Mouse (Mus musculus): ENCODE measurements around the gene Gm10718. TPM values are rescaled to one million over a fixed set of nuclear protein-coding genes. Genes with fewer than 3 reads are reported as not detected.
A peak's percentile ranks its signal among the peaks of the same experiment; 100 is the strongest.
"Not testable (repeated sequence)": the region's sequence is repeated elsewhere in the genome, so short reads cannot be mapped to it uniquely, and the experiment has no call there.

Gm10718 gene
- polyA plus RNA-seq, 1 experiment from 2014 or later = 0.31 TPM

DNA sequence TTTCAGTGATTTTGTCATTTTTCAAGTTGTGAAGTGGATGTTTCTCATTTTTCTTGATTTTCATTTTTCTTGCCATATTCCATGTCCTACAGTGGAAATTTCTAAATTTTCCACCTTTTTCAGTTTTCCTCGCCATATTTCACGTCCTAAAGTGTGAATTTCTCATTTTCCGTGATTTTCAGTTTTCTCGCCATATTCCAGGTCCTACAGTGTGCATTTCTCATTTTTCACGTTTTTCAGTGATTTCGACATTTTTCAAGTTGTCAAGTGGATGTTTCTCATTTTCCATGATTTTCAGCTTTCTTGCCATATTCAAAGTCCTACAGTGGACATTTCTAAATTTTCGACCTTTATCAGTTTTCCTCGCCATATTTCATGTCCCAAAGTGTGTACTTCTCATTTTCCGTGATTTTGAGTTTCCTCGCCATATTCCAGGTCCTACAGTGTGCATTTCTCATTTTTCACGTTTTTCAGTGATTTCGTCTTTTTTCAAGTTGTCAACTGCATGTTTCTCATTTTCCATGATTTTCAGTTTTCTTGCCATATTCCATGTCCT, 1.6 kb downstream of the Gm10718 start, which contains the start of gene Gm10717:
Gene Gm10717 (plus strand): TSS at position 506 of the 556 bp plus-strand sequence.
- not testable (repeated sequence) for H3K4me3 ChIP-seq (ENCODE audit: low read depth, low read length); H3K27ac ChIP-seq (ENCODE audit: low read depth); H3K27me3 ChIP-seq (ENCODE audit: insufficient read depth, low read length); H3K4me2 ChIP-seq (ENCODE audit: low read depth, low read length); H3K36me3 ChIP-seq (replicated peaks; ENCODE audit: insufficient read depth, low read length); H3K9ac ChIP-seq (replicated peaks); H3K9me3 ChIP-seq (ENCODE audit: low read length); ATAC-seq; H3K4me1 ChIP-seq (ENCODE audit: insufficient read depth); DNase-seq
- WGBS (ENCODE audit: insufficient replicate concordance) = 69% methylated on average over 12 of the region's 12 CpGs

DNA sequence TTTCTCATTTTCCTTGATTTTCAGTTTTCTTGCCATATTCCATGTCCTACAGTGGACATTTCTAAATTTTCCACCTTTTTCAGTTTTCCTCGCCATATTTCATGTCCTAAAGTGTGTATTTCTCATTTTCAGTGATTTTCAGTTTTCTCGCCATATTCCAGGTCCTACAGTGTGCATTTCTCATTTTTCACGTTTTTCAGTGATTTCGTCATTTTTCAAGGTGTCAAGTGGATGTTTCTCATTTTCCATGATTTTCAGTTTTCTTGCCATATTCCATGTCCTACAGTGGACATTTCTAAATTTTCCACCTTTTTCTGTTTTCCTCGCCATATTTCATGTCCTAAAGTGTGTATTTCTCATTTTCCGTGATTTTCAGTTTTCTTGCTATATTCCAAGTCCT, 2.3 kb downstream of the Gm10718 start:
- not testable (repeated sequence) for H3K36me3 ChIP-seq (replicated peaks; ENCODE audit: insufficient read depth, low read length); H3K27me3 ChIP-seq (ENCODE audit: insufficient read depth, low read length); H3K9me3 ChIP-seq (ENCODE audit: low read length); H3K9ac ChIP-seq (replicated peaks); H3K4me2 ChIP-seq (ENCODE audit: low read depth, low read length); H3K4me1 ChIP-seq (ENCODE audit: insufficient read depth); H3K4me3 ChIP-seq (ENCODE audit: low read depth, low read length); ATAC-seq; H3K27ac ChIP-seq (ENCODE audit: low read depth); DNase-seq
- 61% methylated on average over 4 of the region's 6 CpGs for WGBS (ENCODE audit: insufficient replicate concordance)

DNA sequence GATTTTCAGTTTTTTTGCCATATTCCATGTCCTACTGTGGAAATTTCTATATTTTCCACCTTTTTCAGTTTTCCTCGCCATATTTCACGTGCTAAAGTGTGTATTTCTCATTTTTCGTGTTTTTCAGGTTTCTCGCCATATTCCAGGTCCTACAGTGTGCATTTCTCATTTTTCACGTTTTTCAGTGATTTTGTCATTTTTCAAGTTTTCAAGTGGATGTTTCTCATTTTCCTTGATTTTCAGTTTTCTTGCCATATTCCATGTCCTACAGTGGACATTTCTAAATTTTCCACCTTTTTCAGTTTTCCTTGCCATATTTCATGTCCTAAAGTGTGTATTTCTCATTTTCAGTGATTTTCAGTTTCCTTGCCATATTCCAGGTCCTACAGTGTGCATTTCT, 2.8 kb downstream of the Gm10718 start:
- not testable (repeated sequence) for H3K9ac ChIP-seq (replicated peaks); H3K27ac ChIP-seq (ENCODE audit: low read depth); H3K4me2 ChIP-seq (ENCODE audit: low read depth, low read length); ATAC-seq; H3K9me3 ChIP-seq (ENCODE audit: low read length); H3K27me3 ChIP-seq (ENCODE audit: insufficient read depth, low read length); DNase-seq; H3K4me3 ChIP-seq (ENCODE audit: low read depth, low read length); H3K36me3 ChIP-seq (replicated peaks; ENCODE audit: insufficient read depth, low read length); H3K4me1 ChIP-seq (ENCODE audit: insufficient read depth)
- WGBS (ENCODE audit: insufficient replicate concordance) = 61% methylated on average over 5 of the region's 5 CpGs

DNA sequence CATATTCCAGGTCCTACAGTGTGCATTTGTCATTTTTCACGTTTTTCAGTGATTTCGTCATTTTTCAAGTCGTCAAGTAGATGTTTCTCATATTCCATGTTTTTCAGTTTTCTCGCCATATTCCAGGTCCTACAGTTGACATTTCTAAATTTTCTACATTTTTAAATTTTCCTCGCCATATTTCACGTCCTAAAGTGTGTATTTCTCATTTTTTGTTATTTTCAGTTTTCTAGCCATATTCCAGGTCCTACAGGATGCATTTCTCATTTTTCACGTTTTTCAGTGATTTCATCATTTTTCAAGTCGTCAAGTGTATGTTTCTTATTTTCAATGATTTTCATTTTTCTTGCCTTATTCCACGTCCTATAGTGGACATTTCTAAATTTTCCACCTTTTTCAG, 3.4 kb downstream of the Gm10718 start:
- not testable (repeated sequence) for H3K4me1 ChIP-seq (ENCODE audit: insufficient read depth); DNase-seq; H3K4me2 ChIP-seq (ENCODE audit: low read depth, low read length); H3K9ac ChIP-seq (replicated peaks); H3K4me3 ChIP-seq (ENCODE audit: low read depth, low read length); H3K9me3 ChIP-seq (ENCODE audit: low read length); H3K27ac ChIP-seq (ENCODE audit: low read depth); H3K27me3 ChIP-seq (ENCODE audit: insufficient read depth, low read length); ATAC-seq; H3K36me3 ChIP-seq (replicated peaks; ENCODE audit: insufficient read depth, low read length)
- WGBS (ENCODE audit: insufficient replicate concordance) = 64% methylated on average over 9 of the region's 9 CpGs

DNA sequence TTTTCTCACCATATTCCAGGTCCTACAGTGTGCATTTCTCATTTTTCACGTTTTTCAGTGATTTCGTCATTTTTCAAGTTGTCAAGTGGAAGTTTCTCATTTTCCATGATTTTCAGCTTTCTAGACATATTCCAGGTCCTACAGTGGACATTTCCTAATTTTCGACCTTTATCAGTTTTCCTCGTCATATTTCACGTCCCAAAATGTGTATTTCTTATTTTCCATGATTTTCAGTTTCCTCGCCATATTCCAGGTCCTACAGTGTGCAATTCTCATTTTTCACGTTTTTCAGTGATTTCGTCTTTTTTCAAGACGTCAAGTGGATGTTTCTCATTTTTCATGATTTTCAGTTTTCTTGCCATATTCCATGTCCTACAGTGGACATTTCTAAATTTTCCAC, 3.9 kb downstream of the Gm10718 start:
- H3K9me3 ChIP-seq (ENCODE audit: low read length); ATAC-seq; H3K4me1 ChIP-seq (ENCODE audit: insufficient read depth); H3K36me3 ChIP-seq (replicated peaks; ENCODE audit: insufficient read depth, low read length); H3K4me3 ChIP-seq (ENCODE audit: low read depth, low read length); H3K27ac ChIP-seq (ENCODE audit: low read depth); H3K9ac ChIP-seq (replicated peaks); H3K4me2 ChIP-seq (ENCODE audit: low read depth, low read length); H3K27me3 ChIP-seq (ENCODE audit: insufficient read depth, low read length): not testable (repeated sequence)
- DNase-seq = peak; percentile 27
- WGBS (ENCODE audit: insufficient replicate concordance) = 70% methylated on average over 9 of the region's 9 CpGs

DNA sequence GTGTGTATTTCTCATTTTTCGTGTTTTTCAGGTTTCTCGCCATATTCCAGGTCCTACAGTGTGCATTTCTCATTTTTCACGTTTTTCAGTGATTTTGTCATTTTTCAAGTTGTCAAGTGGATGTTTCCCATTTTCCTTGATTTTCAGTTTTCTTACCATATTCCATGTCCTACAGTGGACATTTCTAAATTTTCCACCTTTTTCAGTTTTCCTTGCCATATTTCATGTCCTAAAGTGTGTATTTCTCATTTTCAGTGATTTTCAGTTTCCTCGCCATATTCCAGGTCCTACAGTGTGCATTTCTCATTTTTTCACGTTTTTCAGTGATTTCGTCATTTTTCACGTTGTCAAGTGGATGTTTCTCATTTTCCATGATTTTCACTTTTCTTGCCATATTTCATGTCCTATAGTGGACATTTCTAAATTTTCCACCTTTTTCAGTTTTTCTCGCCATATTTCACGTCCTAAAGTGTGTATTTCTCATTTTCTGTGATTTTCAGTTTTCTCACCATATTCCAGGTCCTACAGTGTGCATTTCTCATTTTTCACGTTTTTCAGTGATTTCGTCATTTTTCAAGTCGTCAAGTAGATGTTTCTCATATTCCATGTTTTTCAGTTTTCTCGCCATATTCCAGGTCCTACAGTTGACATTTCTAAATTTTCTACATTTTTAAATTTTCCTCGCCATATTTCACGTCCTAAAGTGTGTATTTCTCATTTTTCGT, 6.1 kb downstream of the Gm10718 start:
- H3K36me3 ChIP-seq (replicated peaks; ENCODE audit: insufficient read depth, low read length); H3K27me3 ChIP-seq (ENCODE audit: insufficient read depth, low read length); H3K4me1 ChIP-seq (ENCODE audit: insufficient read depth); H3K9me3 ChIP-seq (ENCODE audit: low read length); DNase-seq; H3K4me3 ChIP-seq (ENCODE audit: low read depth, low read length); H3K9ac ChIP-seq (replicated peaks); H3K27ac ChIP-seq (ENCODE audit: low read depth); ATAC-seq; H3K4me2 ChIP-seq (ENCODE audit: low read depth, low read length): not testable (repeated sequence)
- WGBS (ENCODE audit: insufficient replicate concordance) = 62% methylated on average over 11 of the region's 16 CpGs

DNA sequence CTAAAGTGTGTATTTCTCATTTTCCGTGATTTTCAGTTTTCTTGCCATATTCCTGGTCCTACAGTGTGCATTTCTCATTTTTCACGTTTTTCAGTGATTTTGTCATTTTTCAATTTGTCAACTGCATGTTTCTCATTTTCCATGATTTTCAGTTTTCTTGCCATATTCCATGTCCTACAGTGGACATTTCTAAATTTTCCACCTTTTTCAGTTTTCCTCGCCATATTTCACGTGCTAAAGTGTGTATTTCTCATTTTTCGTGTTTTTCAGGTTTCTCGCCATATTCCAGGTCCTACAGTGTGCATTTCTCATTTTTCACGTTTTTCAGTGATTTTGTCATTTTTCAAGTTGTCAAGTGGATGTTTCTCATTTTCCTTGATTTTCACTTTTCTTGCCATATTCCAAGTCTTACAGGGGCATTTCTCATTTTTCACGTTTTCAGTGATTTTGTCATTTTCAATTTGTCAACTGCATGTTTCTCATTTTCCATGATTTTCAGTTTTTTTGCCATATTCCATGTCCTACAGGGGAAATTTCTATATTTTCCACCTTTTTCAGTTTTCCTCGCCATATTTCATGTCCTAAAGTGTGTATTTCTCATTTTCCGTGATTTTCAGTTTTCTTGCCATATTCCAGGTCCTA, 7.5 kb downstream of the Gm10718 start:
- H3K4me1 ChIP-seq (ENCODE audit: insufficient read depth); ATAC-seq; H3K9me3 ChIP-seq (ENCODE audit: low read length); H3K9ac ChIP-seq (replicated peaks); H3K36me3 ChIP-seq (replicated peaks; ENCODE audit: insufficient read depth, low read length); H3K4me3 ChIP-seq (ENCODE audit: low read depth, low read length); H3K27ac ChIP-seq (ENCODE audit: low read depth); H3K4me2 ChIP-seq (ENCODE audit: low read depth, low read length); H3K27me3 ChIP-seq (ENCODE audit: insufficient read depth, low read length): not testable (repeated sequence)
- DNase-seq = peak; percentile 65
- WGBS (ENCODE audit: insufficient replicate concordance) = 81% methylated on average over 2 of the region's 10 CpGs

DNA sequence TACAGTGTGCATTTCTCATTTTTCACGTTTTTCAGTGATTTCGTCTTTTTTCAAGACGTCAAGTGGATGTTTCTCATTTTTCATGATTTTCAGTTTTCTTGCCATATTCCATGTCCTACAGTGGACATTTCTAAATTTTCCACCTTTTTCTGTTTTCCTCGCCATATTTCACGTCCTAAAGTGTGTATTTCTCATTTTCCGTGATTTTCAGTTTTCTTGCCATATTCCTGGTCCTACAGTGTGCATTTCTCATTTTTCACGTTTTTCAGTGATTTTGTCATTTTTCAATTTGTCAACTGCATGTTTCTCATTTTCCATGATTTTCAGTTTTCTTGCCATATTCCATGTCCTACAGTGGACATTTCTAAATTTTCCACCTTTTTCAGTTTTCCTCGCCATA, 11.0 kb downstream of the Gm10718 start, which contains the start of gene Gm17535:
Gene Gm17535 (plus strand): TSS at position 301 of the 400 bp plus-strand sequence.
- not testable (repeated sequence) for H3K9ac ChIP-seq (replicated peaks); H3K9me3 ChIP-seq (ENCODE audit: low read length); H3K4me1 ChIP-seq (ENCODE audit: insufficient read depth); DNase-seq; ATAC-seq; H3K4me3 ChIP-seq (ENCODE audit: low read depth, low read length); H3K36me3 ChIP-seq (replicated peaks; ENCODE audit: insufficient read depth, low read length); H3K4me2 ChIP-seq (ENCODE audit: low read depth, low read length); H3K27me3 ChIP-seq (ENCODE audit: insufficient read depth, low read length); H3K27ac ChIP-seq (ENCODE audit: low read depth)
- no CpG with 5 or more reads among the region's 8 CpGs for WGBS (ENCODE audit: insufficient replicate concordance)

DNA sequence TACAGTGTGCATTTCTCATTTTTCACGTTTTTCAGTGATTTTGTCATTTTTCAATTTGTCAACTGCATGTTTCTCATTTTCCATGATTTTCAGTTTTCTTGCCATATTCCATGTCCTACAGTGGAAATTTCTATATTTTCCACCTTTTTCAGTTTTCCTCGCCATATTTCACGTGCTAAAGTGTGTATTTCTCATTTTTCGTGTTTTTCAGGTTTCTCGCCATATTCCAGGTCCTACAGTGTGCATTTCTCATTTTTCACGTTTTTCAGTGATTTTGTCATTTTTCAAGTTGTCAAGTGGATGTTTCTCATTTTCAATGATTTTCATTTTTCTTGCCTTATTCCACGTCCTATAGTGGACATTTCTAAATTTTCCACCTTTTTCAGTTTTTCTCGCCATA, 13.2 kb downstream of the Gm10718 start, which contains the start of gene Gm10715:
Gene Gm10715 (plus strand): TSS at position 301 of the 400 bp plus-strand sequence.
- 66% methylated on average over 6 of the region's 8 CpGs for WGBS (ENCODE audit: insufficient replicate concordance)
- not testable (repeated sequence) for H3K36me3 ChIP-seq (replicated peaks; ENCODE audit: insufficient read depth, low read length); H3K27me3 ChIP-seq (ENCODE audit: insufficient read depth, low read length); ATAC-seq; H3K9me3 ChIP-seq (ENCODE audit: low read length); H3K9ac ChIP-seq (replicated peaks); H3K4me2 ChIP-seq (ENCODE audit: low read depth, low read length); H3K4me3 ChIP-seq (ENCODE audit: low read depth, low read length); H3K4me1 ChIP-seq (ENCODE audit: insufficient read depth); H3K27ac ChIP-seq (ENCODE audit: low read depth); DNase-seq

Measured in liver, postnatal 0 days (tissue).